Mouse (Mus musculus): Measurements from ENCODE around the gene Nt5c.

- TF ChIP-seq CTCF (IDR thresholded peaks at IDR 0.05; ENCODE audit: low read depth, low read length), result no peak
- TF ChIP-seq POLR2A (IDR thresholded peaks at IDR 0.05; ENCODE audit: extremely low read depth, insufficient read depth, low read length), result no peak
Observed at GRCm38 (mm10) chr11:115492387-115492786, 725 bp upstream of the Nt5c start.
